Mouse (Mus musculus) CH12.LX (cell line): Measurements from ENCODE around the gene Ganc.

Experiments
- BHLHE40 ChIP-seq: IDR thresholded peaks from 2 replicates; pipeline ENCODE4 v1.6.1; 2011; ENCODE audit warnings: mild to moderate bottlenecking, low read depth, low read length, improper control_type of control experiment
- CTCF ChIP-seq, 2 experiments: IDR thresholded peaks in 1 of 2; conservative IDR thresholded peaks in 1 of 2; 2 replicates each; pipeline ENCODE4 v1.5.1; 2011 to 2012; ENCODE audit warnings: low read depth in 2 of 2, low read length in 2 of 2, improper control_type of control experiment in 1 of 2, inconsistent platforms in 1 of 2, mild to moderate bottlenecking in 1 of 2, moderate library complexity in 1 of 2
- EP300 ChIP-seq: IDR thresholded peaks from 2 replicates; pipeline ENCODE4 v1.6.1; 2011; ENCODE audit warnings: low read length, improper control_type of control experiment
- ETS1 ChIP-seq: conservative IDR thresholded peaks from 2 replicates; pipeline ENCODE4 v1.6.1; 2012; ENCODE audit warnings: low read depth, mild to moderate bottlenecking, inconsistent platforms, low read length, improper control_type of control experiment, moderate library complexity
- KAT2A ChIP-seq: IDR thresholded peaks from 2 replicates; pipeline ENCODE4 v1.6.1; 2012; ENCODE audit warnings: low read length, improper control_type of control experiment, inconsistent platforms; ENCODE audit not compliant: insufficient replicate concordance
- MAX ChIP-seq: IDR thresholded peaks from 2 replicates; pipeline ENCODE4 v1.6.1; 2011; ENCODE audit warnings: low read length, improper control_type of control experiment
- MAZ ChIP-seq: IDR thresholded peaks from 2 replicates; pipeline ENCODE4 v1.6.1; 2012; ENCODE audit warnings: low read depth, mild to moderate bottlenecking, inconsistent platforms, low read length, improper control_type of control experiment, moderate library complexity
- MYC ChIP-seq: IDR thresholded peaks from 2 replicates; pipeline ENCODE4 v1.6.1; 2011; ENCODE audit warnings: low read depth, mild to moderate bottlenecking, improper control_type of control experiment, low read length
- POLR2A ChIP-seq: IDR thresholded peaks from 2 replicates; pipeline ENCODE4 v1.6.1; 2011; ENCODE audit warnings: low read depth, mild to moderate bottlenecking, improper control_type of control experiment, low read length
- RCOR1 ChIP-seq: conservative IDR thresholded peaks from 2 replicates; pipeline ENCODE4 v1.6.1; 2012; ENCODE audit warnings: low read depth, mild to moderate bottlenecking, inconsistent platforms, low read length, improper control_type of control experiment
- SMC3 ChIP-seq: IDR thresholded peaks from 2 replicates; pipeline ENCODE4 v1.6.1; 2011; ENCODE audit warnings: low read depth, low read length, improper control_type of control experiment
- USF1 ChIP-seq: IDR thresholded peaks from 2 replicates; pipeline ENCODE4 v1.6.1; 2014; ENCODE audit warnings: low read depth, mild to moderate bottlenecking, inconsistent platforms, low read length, improper control_type of control experiment
- ZC3H11A ChIP-seq: IDR thresholded peaks from 2 replicates; pipeline ENCODE4 v1.6.1; 2012; ENCODE audit warnings: low read depth, mild to moderate bottlenecking, inconsistent platforms, low read length, improper control_type of control experiment
- ZKSCAN1 ChIP-seq: IDR thresholded peaks from 2 replicates; pipeline ENCODE4 v1.6.1; 2012; ENCODE audit warnings: low read depth, inconsistent platforms, low read length, improper control_type of control experiment, borderline replicate concordance

GRCm38 (mm10) chr2:120360425-120360824 is 43.3 kb upstream of the Ganc start:
- TF ChIP-seq POLR2A (no peak), CTCF (conservative IDR thresholded peaks at IDR 0.05 in 1 of 2, IDR thresholded peaks at IDR 0.05 in 1 of 2; ENCODE audit: low read depth in 2 of 2, low read length in 2 of 2) (no peak), ZKSCAN1 (no peak), MAX (no peak), ETS1 (no peak), EP300 (no peak), USF1 (no peak), MYC (no peak), SMC3 (no peak), MAZ (no peak), BHLHE40 (no peak), RCOR1 (no peak), ZC3H11A (no peak), KAT2A (no peak)
